Mouse (Mus musculus) embryo, embryonic 11.5 days (tissue): ENCODE data around the gene Osbpl5.
A peak's percentile ranks its signal among the peaks of the same experiment; 100 is the strongest.
"Not testable (repeated sequence)": the region's sequence is repeated elsewhere in the genome, so short reads cannot be mapped to it uniquely, and the experiment has no call there.

Experiments used
- DNase-seq: peaks from one replicate; pipeline ENCODE4 v3.0.0-alpha.2; 2012; ENCODE audit warnings: low read depth, low spot score

The Osbpl5 gene

DNA sequence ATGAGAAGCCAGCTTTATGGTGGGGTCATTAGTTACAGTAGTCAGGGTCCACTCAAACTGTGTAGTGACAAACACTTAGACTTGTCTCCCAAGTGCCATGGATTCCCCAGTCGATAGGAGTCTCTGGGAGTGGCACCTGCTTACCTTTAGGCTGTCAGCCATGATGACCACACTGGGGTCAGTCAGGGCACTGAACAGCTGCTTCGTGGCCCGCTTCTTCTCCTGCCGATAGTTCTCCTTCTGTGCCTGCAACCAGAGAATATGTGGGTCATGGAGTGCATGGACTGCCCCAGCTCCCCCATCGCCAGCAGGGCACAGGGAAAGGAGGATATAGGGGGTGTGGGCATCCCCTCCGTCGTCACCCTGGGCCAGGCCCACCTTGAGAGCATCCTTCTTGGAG, 47.4 kb downstream of the Osbpl5 start:
- DNase-seq: no peak

DNA sequence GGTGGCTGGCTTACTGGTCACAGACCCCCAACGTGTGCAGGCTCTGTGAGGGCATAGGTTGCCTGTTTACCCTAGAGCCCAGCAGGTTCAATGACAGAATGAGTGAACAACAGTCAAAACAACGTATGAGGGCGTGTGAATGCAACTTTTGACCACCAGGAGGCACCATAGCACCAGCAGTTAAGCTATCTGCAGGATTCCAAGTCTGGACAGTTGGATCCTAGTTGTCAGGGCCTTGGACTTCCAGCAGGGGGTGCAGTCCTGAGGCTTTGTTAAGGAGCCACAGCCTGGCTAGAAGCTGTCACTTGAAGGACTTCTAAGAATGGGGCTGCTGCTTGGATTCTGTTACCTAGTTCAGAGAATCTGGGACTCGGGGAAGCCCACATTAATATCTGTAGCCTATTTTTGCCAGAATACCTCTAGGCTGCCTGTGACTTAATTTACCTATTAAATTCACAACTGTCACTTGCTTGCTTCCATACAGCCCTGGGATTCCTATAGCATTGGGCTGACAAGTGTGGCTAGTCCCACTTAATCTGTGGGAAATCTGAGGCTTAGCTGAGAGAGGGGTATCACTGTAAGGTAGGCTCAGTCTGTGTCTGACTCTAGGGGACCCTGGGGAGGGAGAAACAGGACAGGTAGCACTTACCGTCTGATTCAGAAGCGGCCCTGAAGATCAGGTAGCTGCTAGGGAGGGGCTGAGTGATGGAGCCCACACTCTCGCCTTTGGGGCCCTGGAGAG, 49.9 kb downstream of the Osbpl5 start:
- peak; percentile 89 for DNase-seq

GRCm38 (mm10) chr7:143696140-143696539, 60.6 kb downstream of the Osbpl5 start:
- no peak for DNase-seq

DNA sequence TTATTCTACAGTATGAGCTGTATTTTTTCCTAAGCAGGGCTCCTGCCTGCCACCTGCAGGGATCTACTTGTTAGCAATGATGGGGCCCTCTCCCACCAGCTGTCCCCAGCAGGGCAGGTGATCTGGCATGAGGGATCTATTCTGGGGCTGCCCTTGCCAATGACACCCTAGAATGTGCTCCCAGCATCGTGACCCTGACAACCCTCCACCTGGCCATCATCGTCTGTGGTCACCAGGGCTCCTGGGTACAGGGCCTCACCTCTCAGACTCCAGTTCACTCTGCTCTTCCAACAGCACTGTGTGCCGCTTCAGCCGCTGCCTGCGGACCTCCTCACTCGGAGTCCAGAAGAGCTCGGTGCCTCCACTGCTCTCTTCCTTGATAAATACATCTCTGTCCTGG, 62.2 kb downstream of the Osbpl5 start:
- no peak for DNase-seq

DNA sequence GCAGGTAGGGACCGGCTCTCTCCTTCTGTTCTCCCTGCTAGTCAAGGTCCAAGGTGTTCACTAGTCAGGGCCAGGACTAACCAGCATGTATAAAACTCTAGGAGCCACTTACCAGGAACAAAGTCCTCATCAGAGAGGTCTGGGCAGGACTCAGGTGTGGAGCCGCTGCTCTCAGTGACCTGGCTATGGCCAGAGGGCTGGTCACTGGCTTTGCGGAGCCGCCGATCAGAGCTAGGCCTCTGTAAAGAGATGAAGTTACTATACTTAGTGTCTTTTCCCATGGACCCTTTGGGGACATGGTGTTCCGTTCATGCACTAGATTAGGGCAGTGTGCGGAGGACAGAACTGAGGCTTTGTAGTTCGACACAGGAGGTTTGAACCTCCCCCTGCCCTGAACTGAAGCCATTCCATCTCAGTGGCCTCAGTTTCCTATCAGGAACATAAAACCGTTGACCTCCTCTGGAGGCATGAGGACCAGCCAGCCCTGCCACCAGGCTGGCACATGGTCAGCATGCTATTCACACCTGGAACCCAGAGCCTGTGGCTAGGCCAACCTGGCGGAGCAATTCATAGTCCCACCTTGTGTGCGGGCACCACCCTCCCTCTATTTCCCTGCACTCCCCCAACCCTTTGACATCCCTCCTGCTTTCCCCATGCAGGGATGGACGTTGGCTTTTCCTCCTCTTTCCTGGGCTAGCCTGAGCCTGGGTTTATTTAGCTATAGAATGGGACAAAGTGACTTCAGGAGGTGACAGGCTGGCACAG, 63.9 kb downstream of the Osbpl5 start:
- DNase-seq: no peak

GRCm38 (mm10) chr7:143691909-143692308, 64.9 kb downstream of the Osbpl5 start:
- DNase-seq: no peak

DNA sequence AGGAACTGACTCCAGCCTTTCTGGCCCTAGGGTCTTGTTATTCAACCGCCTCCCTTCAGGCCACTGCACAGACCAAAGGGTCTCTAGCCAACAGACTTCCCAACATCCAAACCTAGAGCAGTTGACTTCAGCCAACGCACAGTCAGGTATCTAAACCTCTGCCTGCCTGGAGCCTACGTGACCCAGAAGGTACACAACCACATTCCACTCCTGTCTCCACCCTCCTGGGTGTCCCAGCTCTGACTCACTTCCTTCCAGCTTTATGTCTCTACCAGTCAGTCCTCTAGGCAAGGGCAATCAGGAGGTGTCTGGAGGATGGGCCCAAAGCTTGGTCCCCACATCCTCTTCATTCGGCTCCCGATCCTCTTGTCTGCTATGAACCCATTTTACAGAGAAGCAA, 65.6 kb downstream of the Osbpl5 start:
- DNase-seq: no peak

GRCm38 (mm10) chr7:143689946-143690345, 66.8 kb downstream of the Osbpl5 start:
- DNase-seq: no peak

DNA sequence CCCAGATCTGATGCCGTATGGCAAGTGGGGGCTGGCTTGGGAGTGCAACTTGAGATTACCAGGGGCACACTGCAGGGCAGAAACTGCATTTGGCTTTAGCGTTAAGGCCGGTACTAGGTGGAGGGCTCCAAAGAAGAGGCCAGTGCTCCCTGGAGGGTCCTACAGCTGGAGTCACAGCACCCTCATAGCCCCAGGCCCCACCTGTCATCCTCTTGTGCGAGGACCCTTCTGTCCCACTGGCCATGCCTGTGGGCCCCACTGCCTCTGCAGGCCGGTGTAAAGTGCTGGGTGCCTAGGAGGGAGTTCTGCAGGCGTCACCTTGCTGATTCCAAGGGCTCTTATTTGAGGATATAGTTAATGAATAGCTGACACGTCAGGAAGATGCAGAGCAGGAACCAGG, 67.3 kb downstream of the Osbpl5 start:
- DNase-seq: no peak

- DNase-seq: not testable (repeated sequence)
Measured at GRCm38 (mm10) chr7:143686676-143687075, 70.1 kb downstream of the Osbpl5 start.

DNA sequence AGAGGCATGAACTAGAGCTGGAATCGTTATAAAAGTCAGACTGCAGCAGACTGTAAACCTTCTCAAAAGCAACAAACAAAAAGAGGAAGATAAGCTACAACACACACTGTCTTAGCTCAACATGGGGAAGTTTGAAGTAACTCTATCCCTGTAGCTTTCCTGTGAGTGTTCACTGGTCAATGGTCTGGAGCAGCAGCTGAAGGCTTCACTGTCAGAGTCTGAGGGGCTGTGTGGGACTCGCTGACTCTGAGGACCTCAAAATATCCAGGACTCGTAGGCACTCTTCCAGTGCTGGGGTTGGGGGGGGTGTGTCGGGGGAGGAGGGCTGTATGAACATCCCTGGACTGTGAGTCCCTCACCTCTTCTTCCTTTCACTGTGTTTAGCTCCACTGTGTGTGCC, 70.6 kb downstream of the Osbpl5 start:
- DNase-seq: not testable (repeated sequence)

- peak; percentile 53 for DNase-seq
Measured at GRCm38 (mm10) chr7:143685359-143686067, 71.3 kb downstream of the Osbpl5 start, which contains the start of gene Tnfrsf23. TSS of gene Tnfrsf23 (minus strand) at chr7:143685872.

DNA sequence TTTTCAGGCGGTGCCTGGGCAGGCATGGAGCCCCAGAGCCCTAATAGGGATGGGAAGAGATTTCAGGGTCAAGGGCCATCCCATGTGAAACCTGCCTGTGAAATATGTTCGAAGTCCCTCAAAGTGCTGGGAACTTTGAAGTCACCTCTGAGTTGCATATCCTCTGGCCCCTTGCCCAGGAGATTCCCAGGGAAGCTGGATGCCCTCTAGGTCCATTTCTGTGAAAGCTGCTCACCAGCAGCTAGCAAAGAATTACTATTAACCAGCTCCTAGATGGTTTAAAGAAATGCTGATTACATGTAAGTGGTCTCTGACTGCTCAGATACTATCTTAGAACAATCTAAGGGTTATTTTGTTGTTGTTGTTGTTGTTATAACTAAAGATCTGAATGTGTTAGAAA, 72.2 kb downstream of the Osbpl5 start:
- not testable (repeated sequence) for DNase-seq

DNA sequence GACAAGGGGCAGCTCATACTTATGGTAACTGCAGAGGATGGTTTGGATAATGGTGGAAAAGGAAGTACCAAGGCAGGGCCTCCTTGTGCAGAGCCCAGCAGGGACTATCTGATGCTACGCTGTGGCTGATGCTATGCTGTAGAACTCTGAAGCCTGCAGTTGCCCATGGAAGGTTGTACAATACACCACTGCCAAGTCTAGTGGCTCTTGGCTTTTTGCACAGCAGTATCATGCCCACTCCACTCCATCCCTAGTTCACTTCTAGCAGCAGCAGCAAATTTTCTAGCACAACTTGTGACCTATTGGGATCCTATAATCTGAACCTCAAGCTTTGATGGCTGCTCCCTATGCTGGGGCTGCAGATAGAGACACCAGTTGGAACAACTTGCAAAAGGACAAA, 75.2 kb downstream of the Osbpl5 start:
- DNase-seq: no peak

DNA sequence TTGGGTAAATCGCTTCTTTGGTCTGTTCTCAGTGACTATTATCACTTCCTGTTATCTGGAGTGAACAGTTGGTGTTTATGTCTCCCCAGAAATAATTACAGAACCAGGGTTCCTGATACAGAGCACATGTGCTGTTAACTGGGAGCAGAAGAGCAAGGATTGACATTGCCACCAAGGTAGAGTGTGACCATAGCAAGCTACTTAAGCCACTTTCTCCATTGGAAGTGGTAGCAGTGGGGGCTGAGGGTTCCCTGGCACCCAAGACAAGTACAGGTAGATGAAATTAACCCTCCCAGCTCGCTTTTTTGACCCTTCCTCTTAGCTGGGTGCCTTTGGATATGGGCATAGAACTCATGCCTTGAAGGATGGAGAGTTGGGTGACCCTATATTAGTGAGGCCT, 75.9 kb downstream of the Osbpl5 start:
- DNase-seq: not testable (repeated sequence)

- DNase-seq: not testable (repeated sequence)
Measured at GRCm38 (mm10) chr7:143679650-143680049, 77.1 kb downstream of the Osbpl5 start.

DNA sequence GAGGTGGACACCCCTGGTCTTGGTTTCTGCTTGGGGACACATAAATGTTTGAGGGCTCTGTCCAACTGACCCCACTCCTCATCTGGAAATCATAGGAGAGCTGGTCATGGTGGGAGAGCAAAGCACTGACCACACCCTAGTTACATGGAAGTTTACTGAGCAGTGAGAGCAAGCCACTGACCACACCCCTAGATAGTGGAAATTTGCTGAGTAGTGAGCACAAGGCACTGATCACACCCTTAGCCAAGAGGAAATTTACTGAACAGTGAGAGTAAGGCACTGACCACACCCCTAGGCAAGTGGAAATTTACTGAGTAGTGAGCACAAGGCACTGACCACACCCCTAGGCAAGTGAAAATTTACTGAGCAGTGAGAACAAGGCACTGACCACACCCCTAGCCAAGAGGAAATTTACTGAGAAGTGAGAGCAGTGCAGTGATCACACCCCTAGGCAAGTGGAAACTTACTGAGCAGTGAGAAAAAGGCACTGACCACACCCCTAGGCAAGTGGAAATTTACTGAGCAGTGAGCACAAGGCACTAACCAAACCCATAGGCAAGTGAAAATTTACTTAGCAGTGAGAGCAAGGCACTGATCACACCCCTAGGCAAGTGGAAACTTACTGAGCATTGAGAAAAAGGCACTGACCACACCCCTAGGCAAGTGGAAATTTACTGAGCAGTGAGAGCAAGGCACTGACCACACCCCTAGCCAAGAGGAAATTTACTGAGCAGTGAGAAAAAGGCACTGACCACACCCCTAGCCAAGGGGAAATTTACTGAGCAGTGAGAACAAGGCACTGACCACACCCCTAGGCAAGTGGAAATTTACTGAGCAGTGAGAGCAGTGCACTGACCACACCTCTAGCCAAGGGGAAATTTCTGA, 90.1 kb downstream of the Osbpl5 start:
- DNase-seq: no peak

- no peak for DNase-seq
Measured at GRCm38 (mm10) chr7:143663470-143663869, 93.3 kb downstream of the Osbpl5 start.

DNA sequence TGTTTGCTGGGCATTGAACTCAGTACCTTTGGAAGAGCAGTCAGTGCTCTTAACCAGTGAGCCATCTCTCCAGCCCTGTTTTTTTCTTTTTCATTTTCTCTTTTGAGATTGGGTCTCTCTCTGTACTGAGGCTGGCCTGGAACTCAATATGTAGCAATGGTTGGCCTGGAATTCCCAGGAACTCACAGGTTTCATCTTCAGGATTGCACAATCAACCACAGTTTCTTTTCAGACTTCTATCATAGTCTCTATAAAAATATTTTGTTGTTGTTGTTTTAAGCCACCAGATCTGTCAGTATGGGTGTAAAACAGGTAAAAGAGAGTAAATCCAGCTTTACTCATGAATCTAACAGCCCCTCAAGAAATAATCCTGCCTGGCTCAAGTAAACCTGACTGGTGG, 96.0 kb downstream of the Osbpl5 start:
- no peak for DNase-seq

GRCm38 (mm10) chr7:143649769-143650346, 106.9 kb downstream of the Osbpl5 start:
- DNase-seq: not testable (repeated sequence)
